Mouse (Mus musculus): ENCODE results near the gene Itga2b.

Gene Itga2b

GRCm38 (mm10) chr11:102455740-102456396 is 14.1 kb downstream of the Itga2b start:
- peak; percentile 28 for DNase-seq (ENCODE audit: low spot score)

GRCm38 (mm10) chr11:102453131-102453530 is 16.8 kb downstream of the Itga2b start:
- no peak for DNase-seq (ENCODE audit: low spot score)

GRCm38 (mm10) chr11:102449043-102450008 is 20.6 kb downstream of the Itga2b start:
- no peak for DNase-seq (ENCODE audit: low spot score)

- DNase-seq (ENCODE audit: low spot score), result no peak
Measured at GRCm38 (mm10) chr11:102448327-102448726, 21.6 kb downstream of the Itga2b start.

GRCm38 (mm10) chr11:102447497-102447896 is 22.4 kb downstream of the Itga2b start, which contains the start of gene Fam171a2:
TSS of gene Fam171a2 (minus strand) at chr11:102447682.
- DNase-seq (ENCODE audit: low spot score), result peak; percentile 71

- no peak for DNase-seq (ENCODE audit: low spot score)
Measured at GRCm38 (mm10) chr11:102446581-102447461, 23.1 kb downstream of the Itga2b start.

GRCm38 (mm10) chr11:102445891-102446361 is 24.0 kb downstream of the Itga2b start:
- no peak for DNase-seq (ENCODE audit: low spot score)

GRCm38 (mm10) chr11:102445264-102445890 is 24.5 kb downstream of the Itga2b start:
- no peak for DNase-seq (ENCODE audit: low spot score)

- no peak for DNase-seq (ENCODE audit: low spot score)
Measured at GRCm38 (mm10) chr11:102444781-102445180, 25.1 kb downstream of the Itga2b start.

GRCm38 (mm10) chr11:102444321-102444720 is 25.6 kb downstream of the Itga2b start:
- no peak for DNase-seq (ENCODE audit: low spot score)

- no peak for DNase-seq (ENCODE audit: low spot score)
Measured at GRCm38 (mm10) chr11:102443740-102444139, 26.2 kb downstream of the Itga2b start.

- DNase-seq (ENCODE audit: low spot score), result no peak
Measured at GRCm38 (mm10) chr11:102442089-102442488, 27.8 kb downstream of the Itga2b start.

- DNase-seq (ENCODE audit: low spot score), result no peak
Measured at GRCm38 (mm10) chr11:102441434-102441833, 28.5 kb downstream of the Itga2b start.

GRCm38 (mm10) chr11:102440255-102440654 is 29.7 kb downstream of the Itga2b start:
- DNase-seq (ENCODE audit: low spot score), result no peak

GRCm38 (mm10) chr11:102439093-102440082 is 30.5 kb downstream of the Itga2b start:
- DNase-seq (ENCODE audit: low spot score), result no peak

GRCm38 (mm10) chr11:102438212-102439092 is 31.5 kb downstream of the Itga2b start:
- peak; percentile 34 for DNase-seq (ENCODE audit: low spot score)

GRCm38 (mm10) chr11:102437120-102438061 is 32.5 kb downstream of the Itga2b start:
- DNase-seq (ENCODE audit: low spot score), result no peak

- DNase-seq (ENCODE audit: low spot score), result no peak
Measured at GRCm38 (mm10) chr11:102436471-102436790, 33.5 kb downstream of the Itga2b start.
